Comparison of ENCODE assay signal across 9 mouse cellular contexts in the genomic region with DNA sequence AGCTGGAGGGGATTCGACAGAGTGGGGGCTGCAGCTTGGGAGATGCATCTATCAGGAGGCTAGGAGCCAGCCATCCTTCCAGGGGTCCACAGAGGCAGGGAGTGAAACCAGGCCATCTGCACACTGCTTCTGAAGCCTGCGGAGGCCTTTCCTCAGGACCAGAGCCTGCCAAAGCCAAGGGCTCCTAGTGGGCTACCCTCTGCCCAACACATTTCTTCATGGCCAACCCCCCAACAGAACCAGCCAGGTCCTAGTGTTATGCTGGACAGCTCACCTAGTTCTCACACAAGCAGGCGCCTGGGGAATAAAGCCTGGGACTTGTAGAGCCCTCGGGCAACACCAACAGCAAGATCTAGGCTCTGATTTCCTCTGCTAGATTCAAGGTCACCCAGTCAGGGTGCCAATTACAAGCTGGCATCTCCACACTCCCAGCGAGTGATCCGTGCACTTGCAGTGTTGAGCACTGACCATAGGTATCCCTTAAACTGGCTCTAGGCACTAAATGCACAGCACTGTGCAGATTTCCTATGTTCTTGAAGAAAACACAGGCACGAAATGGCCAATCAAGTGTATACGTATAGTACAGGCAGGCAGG. TPM values are rescaled to one million over a fixed set of nuclear protein-coding genes. Genes with fewer than 3 reads are reported as not detected.
DNase-seq lines count a peak whose midpoint lies in the region; ATAC-seq lines count a peak whose summit lies in the region.
"Had no signal": no experiment of that assay in that cellular context is flagged by ENCODE, and none has a peak within 500 bp of the region (broad histone marks: within the 10 kb centered on the region; RNA-seq: fewer than 3 reads in every experiment).

No protein-coding gene starts in this region.

- no peak for ATAC-seq in heart, embryonic 12.5 days (ENCODE audit: insufficient number of reproducible peaks, low FRiP score)
- no peak for ATAC-seq in liver, embryonic 16.5 days (ENCODE audit: low read depth)
- ATAC-seq in liver, embryonic 11.5 days (replicated peaks; ENCODE audit: low FRiP score): no peak

- no peak for DNase-seq in heart, adult 9 months (ENCODE audit: low spot score in 2 of 2)
- DNase-seq in liver, embryonic 11.5 days (ENCODE audit: low spot score): no peak
- DNase-seq in cerebellum, postnatal 36 days: peak; percentile 43 to 47
- no peak for DNase-seq in frontal cortex, postnatal 25 days (ENCODE audit: low spot score in 2 of 2)
- no peak for DNase-seq in spleen, postnatal 10 days (ENCODE audit: low spot score in 2 of 2)

- H3K9me3 ChIP-seq in heart, embryonic 12.5 days (replicated peaks): no peaks in the 10 kb centered on the region
- H3K9me3 ChIP-seq in liver, embryonic 16.5 days (replicated peaks; ENCODE audit: control insufficient read depth, low read length): no peaks in the 10 kb centered on the region
- no peaks in the 10 kb centered on the region for H3K9me3 ChIP-seq in liver, embryonic 11.5 days (ENCODE audit: control insufficient read depth, low read length)
- H3K9me3 ChIP-seq: neural tube, embryonic 12.5 days had no signal

- H3K9ac ChIP-seq in heart, embryonic 12.5 days: 0 out of 2 replicates have a peak overlapping the region, but pooled peaks have one; percentile 43
- no peak overlapping the region for H3K9ac ChIP-seq in liver, embryonic 16.5 days (ENCODE audit: low read depth, low read length)
- H3K9ac ChIP-seq in liver, embryonic 11.5 days (ENCODE audit: low read depth, low read length): no peak overlapping the region

- H3K27ac ChIP-seq in heart, embryonic 12.5 days (ENCODE audit: poor library complexity, severe bottlenecking): no peak overlapping the region
- 0 out of 2 replicates have a peak overlapping the region, but pooled peaks have one; percentile 11 for H3K27ac ChIP-seq in liver, embryonic 16.5 days (ENCODE audit: low read length)
- no peak overlapping the region; the same call in 1 of the 2 replicates for H3K27ac ChIP-seq in liver, embryonic 11.5 days (ENCODE audit: low read depth, low read length)
- peak overlapping the region; percentile 84 for H3K27ac ChIP-seq in brown adipose tissue, adult 24 weeks (replicated peaks; ENCODE audit: low read depth, low read length)
- H3K27ac ChIP-seq: neural tube, embryonic 12.5 days had no signal

- 85% methylated on average over 8 of the region's 8 CpGs for WGBS in heart, embryonic 12.5 days
- WGBS in liver, embryonic 16.5 days (ENCODE audit: insufficient replicate concordance): 73% methylated on average over 8 of the region's 8 CpGs
- 89% methylated on average over 8 of the region's 8 CpGs for WGBS in liver, embryonic 11.5 days

- H3K27me3 ChIP-seq in heart, embryonic 12.5 days (replicated peaks): no peaks in the 10 kb centered on the region
- no peaks in the 10 kb centered on the region for H3K27me3 ChIP-seq in liver, embryonic 16.5 days (ENCODE audit: control insufficient read depth, insufficient read depth, low read depth, low read length)
- no peaks in the 10 kb centered on the region for H3K27me3 ChIP-seq in liver, embryonic 11.5 days (replicated peaks; ENCODE audit: control insufficient read depth, insufficient read depth, low read length)
- H3K27me3 ChIP-seq: neural tube, embryonic 12.5 days had no signal

- no peak overlapping the region for H3K4me2 ChIP-seq in heart, embryonic 12.5 days
- no peak overlapping the region for H3K4me2 ChIP-seq in liver, embryonic 16.5 days (ENCODE audit: low read depth, low read length)
- H3K4me2 ChIP-seq in liver, embryonic 11.5 days: no peak overlapping the region

- H3K36me3 ChIP-seq in heart, embryonic 12.5 days: peaks cover 17% of the 10 kb centered on the region
- H3K36me3 ChIP-seq in liver, embryonic 16.5 days (ENCODE audit: control insufficient read depth, insufficient read depth): no peaks in the 10 kb centered on the region
- peaks cover 4% of the 10 kb centered on the region; the same call in 1 of the 2 replicates for H3K36me3 ChIP-seq in liver, embryonic 11.5 days (ENCODE audit: control insufficient read depth, insufficient read depth, low read length)

- H3K4me1 ChIP-seq in heart, embryonic 12.5 days (replicated peaks): peaks cover 52% of the 10 kb centered on the region
- H3K4me1 ChIP-seq in liver, embryonic 16.5 days (ENCODE audit: control insufficient read depth, low read depth, low read length): peaks cover 30% of the 10 kb centered on the region
- H3K4me1 ChIP-seq in liver, embryonic 11.5 days (replicated peaks; ENCODE audit: control insufficient read depth, insufficient read depth, low read length): peaks cover 24% of the 10 kb centered on the region
- H3K4me1 ChIP-seq in brown adipose tissue, adult 24 weeks (ENCODE audit: control insufficient read depth, insufficient read depth, insufficient read length, low read length): peaks cover 27% of the 10 kb centered on the region

- H3K4me3 ChIP-seq in heart, embryonic 12.5 days: no peak overlapping the region
- H3K4me3 ChIP-seq in liver, embryonic 16.5 days (ENCODE audit: low read depth, low read length): no peak overlapping the region
- no peak overlapping the region for H3K4me3 ChIP-seq in liver, embryonic 11.5 days (ENCODE audit: low read depth, low read length)
- peak overlapping the region; percentile 87 for H3K4me3 ChIP-seq in brown adipose tissue, adult 24 weeks (ENCODE audit: insufficient read depth, low read depth, low read length)
- H3K4me3 ChIP-seq: neural tube, embryonic 12.5 days had no signal

RNA-seq across cellular contexts. Expression of a gene that starts 19.5 kb away (rescaled TPM):
- polyA plus RNA-seq in heart, embryonic 12.5 days (2016; fragmentation: Nextera tagmentation; extraction: Ambion mirVana): 3.5 and 3.9 TPM in 2 replicates
- 0.79 and 1.1 TPM in 2 replicates for polyA plus RNA-seq in liver, embryonic 16.5 days (2015; fragmentation: Nextera tagmentation; extraction: Ambion mirVana)
- 2.1 and 3.1 TPM in 2 replicates for polyA plus RNA-seq in liver, embryonic 11.5 days (2014; fragmentation: Nextera tagmentation; extraction: Ambion mirVana)
- polyA plus RNA-seq in brown adipose tissue, adult 24 weeks (2012; ENCODE audit: insufficient read depth, insufficient read length, missing spikeins): 9.4 and 10.6 TPM in 2 replicates

RNA-seq across cellular contexts. Expression of a gene that starts 28.5 kb away (rescaled TPM):
- 0.76 and 1.4 TPM in 2 replicates for polyA plus RNA-seq in heart, embryonic 12.5 days (2016; fragmentation: Nextera tagmentation; extraction: Ambion mirVana)
- 0.27 and 0.61 TPM in 2 replicates for polyA plus RNA-seq in liver, embryonic 16.5 days (2015; fragmentation: Nextera tagmentation; extraction: Ambion mirVana)
- 1.7 and 3.5 TPM in 2 replicates for polyA plus RNA-seq in liver, embryonic 11.5 days (2014; fragmentation: Nextera tagmentation; extraction: Ambion mirVana)
- polyA plus RNA-seq in brown adipose tissue, adult 24 weeks (2012; ENCODE audit: insufficient read depth, insufficient read length, missing spikeins): 1.2 and 1.3 TPM in 2 replicates

RNA-seq across cellular contexts. Expression of a gene that starts 42.0 kb away (rescaled TPM):
- polyA plus RNA-seq in heart, embryonic 12.5 days (2016; fragmentation: Nextera tagmentation; extraction: Ambion mirVana): 15.0 and 18.4 TPM in 2 replicates
- 6.0 and 6.7 TPM in 2 replicates for polyA plus RNA-seq in liver, embryonic 16.5 days (2015; fragmentation: Nextera tagmentation; extraction: Ambion mirVana)
- 10.7 and 15.0 TPM in 2 replicates for polyA plus RNA-seq in liver, embryonic 11.5 days (2014; fragmentation: Nextera tagmentation; extraction: Ambion mirVana)
- 4.6 and 5.9 TPM in 2 replicates for polyA plus RNA-seq in brown adipose tissue, adult 24 weeks (2012; ENCODE audit: insufficient read depth, insufficient read length, missing spikeins)

RNA-seq across cellular contexts. Expression of a gene that starts 46.3 kb away (rescaled TPM):
- polyA plus RNA-seq in heart, embryonic 12.5 days (2016; fragmentation: Nextera tagmentation; extraction: Ambion mirVana): 11.2 and 12.2 TPM in 2 replicates
- polyA plus RNA-seq in liver, embryonic 16.5 days (2015; fragmentation: Nextera tagmentation; extraction: Ambion mirVana): 6.5 and 8.6 TPM in 2 replicates
- polyA plus RNA-seq in liver, embryonic 11.5 days (2014; fragmentation: Nextera tagmentation; extraction: Ambion mirVana): 23.4 and 24.8 TPM in 2 replicates
- polyA plus RNA-seq in brown adipose tissue, adult 24 weeks (2012; ENCODE audit: insufficient read depth, insufficient read length, missing spikeins): 8.1 TPM in 2 replicates

RNA-seq across cellular contexts. Expression of a gene that starts 55.9 kb away (rescaled TPM):
- polyA plus RNA-seq in heart, embryonic 12.5 days (2016; fragmentation: Nextera tagmentation; extraction: Ambion mirVana): 6.0 and 6.9 TPM in 2 replicates
- 2.9 and 3.2 TPM in 2 replicates for polyA plus RNA-seq in liver, embryonic 16.5 days (2015; fragmentation: Nextera tagmentation; extraction: Ambion mirVana)
- polyA plus RNA-seq in liver, embryonic 11.5 days (2014; fragmentation: Nextera tagmentation; extraction: Ambion mirVana): 8.7 and 10.0 TPM in 2 replicates
- polyA plus RNA-seq in brown adipose tissue, adult 24 weeks (2012; ENCODE audit: insufficient read depth, insufficient read length, missing spikeins): 0.96 and 1.5 TPM in 2 replicates

Comparison
In these comparisons a context has a peak if more than half of its experiments do, and no peak if none do; other contexts are left out.
1. H3K27ac ChIP-seq: peak in liver, embryonic 16.5 days (single experiment) and brown adipose tissue, adult 24 weeks (single experiment); none in heart, embryonic 12.5 days (single experiment) and liver, embryonic 11.5 days (single experiment).
2. DNase-seq: peak in cerebellum, postnatal 36 days (2 of 2); none in heart, adult 9 months (0 of 2), liver, embryonic 11.5 days (single experiment), frontal cortex, postnatal 25 days (0 of 2) and spleen, postnatal 10 days (0 of 2).